Mouse (Mus musculus) kidney, postnatal 36 days (tissue): Measurements from ENCODE around the gene Rbak.
A peak's percentile ranks its signal among the peaks of the same experiment; 100 is the strongest.
"Not testable (repeated sequence)": the region's sequence is repeated elsewhere in the genome, so short reads cannot be mapped to it uniquely, and the experiment has no call there.

Experiments
- DNase-seq, 2 experiments: peaks; one replicate each; pipeline ENCODE4 v3.0.0; 2021 to 2022; ENCODE audit warnings: mixed read lengths in 2 of 2

Gene Rbak

DNA sequence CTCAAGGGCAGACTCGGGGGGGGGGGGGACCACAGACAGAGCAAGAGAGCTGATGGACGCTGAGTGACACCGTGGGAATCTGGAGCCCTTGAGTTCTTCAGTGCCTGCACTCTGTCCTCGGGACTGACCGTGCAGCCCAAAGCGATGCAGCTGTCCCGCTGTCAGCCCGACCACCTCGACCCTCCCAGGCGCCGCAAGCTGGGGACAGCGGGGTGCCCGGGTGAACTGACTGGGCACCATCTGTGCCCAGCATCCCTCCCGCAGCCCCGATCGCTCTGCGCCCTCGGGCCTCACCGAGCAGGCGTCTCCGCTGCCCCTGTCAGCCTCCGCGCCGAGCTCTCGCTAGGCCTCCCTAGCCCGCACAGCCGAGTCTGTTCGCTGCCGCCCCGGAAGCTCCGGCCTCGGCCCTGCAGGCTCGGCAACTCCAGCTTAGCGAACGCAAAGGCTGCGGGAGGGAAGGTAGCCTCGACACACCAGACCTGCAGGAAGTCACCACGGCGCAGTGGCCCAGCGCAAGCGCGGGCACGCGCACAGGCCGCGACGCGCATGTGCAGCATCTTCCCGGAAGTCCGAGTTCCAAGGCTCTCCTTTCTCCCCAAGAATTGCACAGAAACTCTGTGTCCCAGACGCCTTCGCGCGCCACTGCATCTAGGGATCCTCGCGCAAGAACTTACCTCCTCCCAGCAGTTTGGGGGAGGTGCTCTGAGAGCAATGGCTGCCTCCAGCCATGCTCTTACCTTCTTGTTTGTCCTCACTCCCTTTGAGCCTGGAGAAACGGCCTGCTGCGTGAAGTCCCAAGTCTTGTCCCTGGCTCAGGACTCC is at the start of gene Rbak, which contains the start of gene Spdye4b:
TSS of gene Rbak (minus strand) at position 521 of the 822 bp plus-strand sequence.
TSS of gene Spdye4b (plus strand) at position 763 of the 822 bp plus-strand sequence.
- DNase-seq: peak; percentile 95 to 97

DNA sequence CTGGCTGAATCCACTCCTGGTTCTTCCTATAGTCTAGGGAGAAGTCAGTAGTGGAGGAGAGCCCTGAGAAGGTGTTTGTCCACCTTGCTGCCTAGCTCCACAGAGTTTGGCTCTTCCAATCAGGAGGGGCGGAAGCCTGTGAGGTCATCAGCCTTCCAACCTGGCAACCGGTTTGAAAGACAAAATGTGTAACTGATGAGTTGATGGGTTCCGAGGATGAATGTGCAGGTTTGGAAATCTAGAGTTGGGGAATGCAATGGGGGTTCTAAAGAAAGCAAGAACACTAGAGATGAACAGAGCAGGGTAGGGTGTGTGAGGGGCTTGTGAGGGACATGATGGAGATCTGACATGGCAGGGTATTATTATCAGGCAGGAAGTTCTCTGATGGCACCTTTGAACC is 46.2 kb upstream of the Rbak start, which contains the start of gene Spdye4a:
TSS of gene Spdye4a (minus strand) at position 101 of the 400 bp plus-strand sequence.
- no peak for DNase-seq

DNA sequence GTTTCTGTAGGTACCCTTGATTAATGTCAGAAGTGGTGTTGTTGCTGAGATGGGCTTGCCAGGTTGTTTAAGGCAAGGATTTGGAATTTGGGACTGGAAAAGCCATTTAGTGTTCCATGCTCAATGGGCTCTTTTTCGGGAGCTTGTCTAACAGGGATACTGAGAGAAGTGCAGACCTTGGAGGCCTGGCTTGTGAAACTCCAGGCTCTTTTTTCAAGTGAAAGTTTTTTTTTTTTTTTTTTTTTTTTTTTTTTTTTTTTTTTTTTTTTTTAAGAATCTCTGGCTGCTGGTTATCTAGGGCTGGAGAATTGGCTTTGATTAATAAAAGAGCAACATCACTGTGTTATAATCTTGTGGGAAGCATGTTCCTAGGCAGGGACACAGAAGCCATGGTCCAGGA is 41.7 kb upstream of the Rbak start:
- DNase-seq: no peak

DNA sequence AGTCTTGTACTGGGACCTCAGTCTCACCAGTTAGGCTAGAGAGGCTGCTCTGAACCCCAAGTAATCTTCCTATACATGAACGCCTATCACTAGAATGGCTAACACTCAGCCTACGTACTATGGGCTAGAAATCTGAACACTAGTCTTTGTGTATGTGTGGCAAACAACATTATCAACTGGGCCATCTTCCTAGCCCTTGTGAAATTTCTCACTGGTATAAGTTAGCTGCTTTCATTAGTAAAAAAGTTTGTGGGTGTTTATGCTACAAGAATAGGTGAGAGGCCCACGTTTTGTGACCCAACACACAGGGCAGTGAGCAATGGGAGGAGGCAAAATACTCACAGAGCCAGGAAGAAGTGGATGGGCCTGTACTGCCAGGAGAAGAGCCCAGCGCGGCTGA is 40.4 kb upstream of the Rbak start:
- DNase-seq: no peak

DNA sequence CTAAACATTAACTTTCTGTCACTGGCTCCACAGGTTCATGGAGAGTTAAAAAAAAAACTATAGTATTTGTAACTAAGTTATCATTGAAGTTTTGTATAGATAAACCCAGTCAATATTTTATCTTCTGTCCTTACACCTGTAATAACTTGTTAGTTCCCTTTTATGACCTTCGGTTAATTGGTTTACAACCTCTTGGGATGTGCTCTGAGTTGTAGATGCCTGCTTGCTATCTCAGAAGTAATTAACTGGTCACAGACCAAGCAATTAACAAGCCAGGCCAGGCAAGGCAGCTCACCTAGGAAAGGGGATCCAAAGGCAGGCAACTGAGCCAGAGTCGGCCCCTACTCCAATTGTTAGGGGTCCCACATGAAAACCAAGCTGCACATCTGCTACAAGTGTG is 33.3 kb upstream of the Rbak start:
- no peak for DNase-seq

DNA sequence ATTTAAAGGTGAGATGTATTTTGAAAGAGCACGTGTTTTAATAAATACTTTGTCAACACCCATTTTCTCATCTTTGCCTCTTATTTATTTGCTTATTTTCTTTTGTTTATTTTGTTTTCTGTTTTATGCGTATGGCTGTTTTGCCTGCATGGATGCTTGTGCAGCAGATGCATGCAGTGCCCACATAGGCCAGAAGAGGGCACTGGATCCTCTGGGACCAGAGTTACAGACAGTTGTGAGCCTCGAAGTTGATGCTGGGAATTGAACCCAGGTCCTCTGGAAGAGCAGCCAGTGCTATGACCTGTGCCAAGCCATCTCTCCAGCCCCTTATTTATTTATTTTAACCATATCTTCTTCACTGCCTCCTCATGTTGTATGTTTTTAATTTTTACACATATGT is 24.4 kb upstream of the Rbak start:
- peak in 1 of 2 experiments; percentile 37 for DNase-seq

DNA sequence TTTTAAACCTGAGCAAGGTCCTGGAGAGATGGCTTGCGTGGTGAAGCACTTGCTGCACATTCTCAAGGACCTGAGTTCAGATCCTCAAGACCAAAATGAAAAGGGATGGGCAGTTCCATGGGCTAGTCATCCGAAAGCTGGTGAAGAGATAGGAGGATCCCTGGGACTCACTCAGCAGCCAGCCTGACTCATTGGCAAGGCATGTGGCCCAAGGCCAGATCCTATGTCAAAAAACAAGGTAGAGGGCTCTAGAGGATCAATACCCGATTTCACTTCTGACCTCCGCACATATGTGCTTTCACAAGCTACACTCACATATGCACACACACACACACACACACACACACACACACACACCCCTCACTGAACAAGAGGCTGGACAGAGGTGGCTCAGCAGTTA is 15.9 kb upstream of the Rbak start:
- DNase-seq: no peak

DNA sequence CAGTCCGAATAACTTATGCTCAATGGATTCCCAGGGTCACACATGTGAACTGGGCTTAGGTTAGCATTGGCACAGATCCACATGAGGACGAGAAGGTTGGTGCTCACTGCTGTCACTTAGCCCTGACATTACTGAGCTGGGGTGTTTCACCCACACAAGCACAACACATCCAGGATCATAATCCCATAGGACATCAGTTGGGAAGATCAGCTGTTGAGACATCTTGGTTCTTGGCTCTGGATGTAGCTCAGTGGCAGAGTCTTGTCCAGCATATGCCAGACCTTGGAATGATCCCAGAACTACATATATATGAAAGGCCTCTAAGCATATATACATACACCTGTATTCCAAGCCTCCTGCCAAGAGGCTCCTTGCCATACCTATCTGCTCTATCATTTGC is 14.6 kb upstream of the Rbak start:
- DNase-seq: no peak

DNA sequence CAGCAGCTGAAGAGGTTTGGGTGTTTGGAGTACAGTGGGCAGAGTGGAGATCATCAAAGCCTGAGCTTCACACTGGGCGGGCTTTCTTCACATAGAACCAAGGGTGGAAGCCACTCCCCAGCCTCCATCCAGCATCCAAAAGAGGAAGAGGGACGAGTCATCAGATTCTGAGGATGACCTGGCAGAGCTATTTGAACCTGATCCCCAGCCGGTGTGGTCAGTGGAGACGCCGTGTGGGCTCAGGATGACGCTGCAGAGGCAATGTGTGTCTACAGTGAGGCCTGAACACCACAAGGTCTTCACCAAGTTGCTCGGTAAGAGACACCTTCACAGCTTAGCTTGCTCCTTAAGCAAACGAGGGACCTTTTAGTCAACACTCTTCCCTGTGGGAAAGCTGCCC is 14.2 kb upstream of the Rbak start:
- not testable (repeated sequence) for DNase-seq

DNA sequence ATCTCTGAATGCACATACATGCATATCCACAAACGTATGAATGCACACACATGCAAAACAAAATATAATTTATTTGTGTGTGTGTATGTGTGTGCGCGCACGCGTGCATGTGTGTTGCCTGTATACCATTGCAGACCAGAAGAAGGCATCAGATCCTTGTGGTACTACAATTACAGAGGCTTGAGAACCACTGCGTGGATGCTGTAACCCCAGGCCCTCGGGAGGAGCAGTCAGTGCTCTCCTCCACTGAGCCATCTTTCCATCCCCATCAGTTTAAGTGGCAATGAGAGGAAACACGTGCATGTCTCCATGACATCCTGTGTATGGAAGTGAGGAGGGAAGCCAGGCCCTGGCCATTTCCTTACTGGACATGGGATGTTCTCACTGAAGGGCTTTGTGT is 12.2 kb upstream of the Rbak start:
- no peak for DNase-seq

DNA sequence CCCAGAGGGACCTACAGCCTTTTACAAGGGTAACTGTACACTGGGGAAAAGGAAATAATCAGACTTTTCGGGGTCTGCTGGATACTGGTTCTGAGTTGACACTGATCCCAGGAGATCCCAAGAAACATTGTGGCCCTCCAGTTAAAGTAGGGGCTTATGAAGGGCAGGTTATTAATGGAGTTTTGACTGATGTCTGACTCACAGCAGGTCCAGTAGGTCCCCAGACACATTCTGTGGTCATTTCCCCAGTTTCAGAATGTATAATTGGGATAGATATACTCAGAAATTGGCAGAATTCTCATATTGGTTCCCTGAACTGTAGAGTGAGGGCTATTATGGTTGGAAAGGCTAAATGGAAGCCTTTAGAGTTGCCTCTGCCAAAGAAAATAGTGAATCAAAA is 7.4 kb upstream of the Rbak start:
- DNase-seq: not testable (repeated sequence)

DNA sequence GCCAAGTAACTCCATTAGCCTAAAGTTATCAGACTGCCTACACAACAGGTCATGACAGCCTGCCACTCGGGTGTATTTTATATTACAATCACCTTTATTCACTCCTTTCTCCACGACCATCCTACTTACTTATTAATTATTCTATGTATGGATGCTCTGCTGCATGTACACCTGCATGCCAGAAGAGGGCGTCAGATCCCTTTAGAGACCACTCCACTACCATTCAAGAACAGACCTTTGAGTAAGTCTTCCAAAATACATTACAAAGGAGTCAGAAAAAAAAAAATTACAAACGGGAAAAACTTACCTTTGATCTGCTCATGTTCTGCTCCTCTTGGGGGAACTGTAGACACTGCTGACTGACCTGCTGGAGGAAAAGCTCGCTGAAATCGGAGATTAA is 1.4 kb downstream of the Rbak start:
- peak in 1 of 2 experiments; percentile 14 for DNase-seq

DNA sequence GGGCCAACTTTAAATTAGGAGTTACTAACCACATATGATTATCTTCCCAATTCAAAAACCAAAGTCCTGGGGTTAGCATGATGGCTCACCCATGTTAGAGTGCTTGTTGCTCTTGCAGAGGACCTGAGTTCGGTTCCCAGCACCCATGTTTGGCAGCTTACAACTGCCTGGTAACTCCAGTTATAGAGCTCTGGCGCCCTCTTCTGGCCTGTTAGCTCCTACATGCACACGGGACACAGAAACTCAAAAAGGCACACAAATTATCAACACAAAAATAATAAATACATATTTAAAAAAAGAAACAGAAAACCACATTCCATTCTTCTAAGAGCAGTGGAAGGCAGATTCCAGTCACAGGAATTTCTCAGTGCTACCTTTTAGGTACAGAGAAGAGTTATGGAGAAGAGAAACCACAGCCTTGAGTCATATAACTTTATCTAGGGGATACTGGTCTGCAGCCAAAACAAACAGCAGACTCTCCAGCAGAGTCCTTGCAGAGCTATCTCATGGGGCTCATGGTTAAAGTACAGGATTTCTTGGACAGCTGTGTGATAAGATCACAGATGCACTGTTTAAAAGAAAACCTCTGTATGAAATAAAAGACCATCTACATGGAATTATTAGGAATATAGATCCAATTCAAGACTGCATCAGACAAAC is 2.9 kb downstream of the Rbak start:
- DNase-seq: peak in 1 of 2 experiments; percentile 24

DNA sequence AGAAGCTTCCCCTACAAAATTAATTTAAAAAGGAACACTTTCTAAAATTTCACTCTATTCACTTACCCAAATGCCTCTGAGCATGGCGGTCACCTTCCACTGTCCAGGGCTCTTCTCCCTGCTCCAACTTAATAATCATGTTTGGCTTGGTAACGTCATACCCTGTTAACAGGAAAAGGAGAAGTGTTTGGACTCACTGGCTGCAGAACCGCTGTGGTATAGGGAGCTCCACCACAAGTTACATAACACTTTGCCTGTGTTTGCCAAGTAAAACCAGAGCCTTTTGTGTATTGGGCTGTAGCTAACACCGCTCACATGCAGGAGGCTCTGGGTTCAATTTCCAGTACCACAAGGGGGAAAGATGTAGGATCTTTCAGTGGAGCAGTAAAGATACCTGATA is 4.6 kb downstream of the Rbak start:
- no peak for DNase-seq

DNA sequence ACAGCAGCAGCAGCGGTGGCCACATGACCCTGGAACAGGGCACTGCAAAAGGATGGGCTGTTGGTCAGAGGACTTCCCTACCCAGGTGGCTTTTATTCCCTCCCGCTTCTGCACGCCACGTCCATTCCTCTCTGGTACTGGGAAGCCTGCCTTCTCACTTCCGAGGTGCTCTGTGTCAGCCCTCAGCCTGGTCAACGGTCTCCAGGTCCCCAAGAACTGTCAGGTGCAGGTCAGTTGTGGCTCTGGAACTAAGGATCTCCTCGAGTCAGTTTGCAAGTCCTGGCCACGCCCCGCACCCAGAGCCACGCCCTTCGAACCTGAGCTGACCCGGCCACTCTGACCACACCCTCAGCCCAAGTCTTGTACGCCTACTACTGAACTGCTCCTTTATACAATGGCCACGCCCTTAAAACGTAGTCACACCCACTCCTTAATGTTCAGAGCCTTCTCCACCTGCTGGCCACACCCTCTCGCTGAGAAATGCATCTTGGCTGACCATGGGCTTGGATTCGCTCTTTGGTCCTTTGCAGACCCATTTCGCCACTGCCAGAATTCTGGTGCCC is 15.0 kb downstream of the Rbak start:
- DNase-seq: peak; percentile 31 to 69

DNA sequence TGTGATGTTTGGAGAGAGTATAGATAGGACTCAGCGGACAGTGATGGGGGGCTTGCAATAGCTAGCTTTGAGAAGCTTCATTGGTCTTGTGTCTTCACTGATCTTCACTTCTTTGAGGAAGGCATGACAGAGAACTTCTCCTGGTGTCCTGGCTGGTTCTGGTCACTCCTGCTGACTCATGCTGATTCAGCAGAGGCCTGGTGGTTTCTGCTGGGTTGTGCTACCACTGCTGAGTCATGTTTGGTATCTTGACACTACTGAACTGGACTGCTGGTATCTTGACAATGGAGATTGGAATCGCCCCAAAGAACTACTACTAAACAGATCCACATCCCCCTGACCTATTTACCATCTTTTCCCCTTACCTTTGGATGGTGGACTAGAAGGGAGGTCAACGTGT is 25.0 kb downstream of the Rbak start:
- DNase-seq: no peak

DNA sequence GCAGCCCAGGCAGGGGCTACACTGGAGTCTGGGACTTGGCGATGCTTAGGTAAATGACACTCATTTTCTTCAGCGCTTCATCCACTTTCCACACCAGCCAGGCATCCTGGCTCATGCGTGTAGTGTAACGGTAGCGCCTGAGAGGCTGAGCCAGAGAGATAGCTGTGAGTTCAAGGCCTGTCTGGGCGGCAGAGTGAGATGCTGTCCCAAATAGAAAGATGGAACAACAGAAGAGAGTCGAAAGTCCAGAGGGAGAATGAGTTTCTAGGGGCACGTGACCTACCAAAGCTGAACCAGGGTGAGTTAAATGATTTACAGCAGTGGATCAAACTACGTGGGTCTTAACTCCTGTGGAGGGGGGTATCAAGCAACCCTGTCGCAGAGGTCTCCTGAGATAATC is 26.8 kb downstream of the Rbak start:
- DNase-seq: peak; percentile 31 to 50

DNA sequence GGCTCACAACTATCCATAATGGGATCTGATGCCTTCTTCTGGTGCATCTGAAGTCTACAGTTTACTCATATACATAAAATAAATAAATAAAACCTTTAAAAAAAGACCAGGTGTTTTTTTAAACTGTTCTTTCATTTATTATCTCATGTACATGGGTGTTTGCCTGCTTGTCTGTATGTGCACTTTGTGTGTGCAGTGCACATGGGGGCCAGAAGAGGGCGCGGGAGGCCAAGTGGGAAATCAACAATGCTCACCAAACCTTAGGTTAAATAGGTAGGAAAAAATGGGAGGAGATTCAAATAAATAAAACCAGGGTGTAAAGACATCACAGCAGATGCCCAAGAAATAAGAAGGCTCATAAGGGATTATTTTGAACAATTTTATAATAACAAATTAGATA is 30.5 kb downstream of the Rbak start:
- DNase-seq: no peak

DNA sequence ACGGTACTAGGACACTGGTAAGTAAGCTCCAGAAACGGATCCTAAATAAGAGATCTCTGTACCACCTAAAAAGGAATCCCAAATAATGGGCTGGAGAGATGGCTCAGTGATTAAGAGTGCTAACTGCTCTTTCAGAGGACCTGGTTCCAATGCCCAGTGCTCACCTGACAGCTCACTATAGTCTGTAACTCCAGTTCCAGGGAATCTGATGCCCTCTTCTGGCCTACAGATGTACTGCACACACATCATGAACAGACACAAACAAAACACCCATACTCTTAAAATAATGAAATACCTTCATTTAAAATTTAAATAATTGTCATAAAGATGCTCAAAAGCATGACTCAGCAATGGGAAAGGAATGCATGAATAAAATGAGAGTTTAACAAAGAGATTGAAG is 31.0 kb downstream of the Rbak start:
- no peak for DNase-seq

DNA sequence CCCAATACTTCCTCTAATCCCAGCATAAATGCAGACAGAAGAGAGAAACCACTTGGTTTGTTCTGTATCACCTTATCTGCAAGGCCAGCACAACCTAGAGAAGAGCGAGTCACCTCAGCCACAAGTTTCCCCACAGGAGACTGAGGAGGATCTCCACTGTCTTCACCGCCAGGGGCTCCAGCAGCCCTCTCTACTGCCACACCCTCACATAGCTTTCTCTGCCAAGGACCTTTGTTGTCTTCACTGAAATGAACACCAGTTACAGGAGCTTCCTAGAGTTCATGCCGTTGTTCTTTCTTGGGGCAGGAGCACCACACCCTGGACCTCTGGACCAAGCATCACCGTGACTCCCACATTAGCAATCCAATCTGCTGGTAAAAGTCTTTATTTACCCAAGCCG is 31.9 kb downstream of the Rbak start:
- DNase-seq: peak in 1 of 2 experiments; percentile 4

DNA sequence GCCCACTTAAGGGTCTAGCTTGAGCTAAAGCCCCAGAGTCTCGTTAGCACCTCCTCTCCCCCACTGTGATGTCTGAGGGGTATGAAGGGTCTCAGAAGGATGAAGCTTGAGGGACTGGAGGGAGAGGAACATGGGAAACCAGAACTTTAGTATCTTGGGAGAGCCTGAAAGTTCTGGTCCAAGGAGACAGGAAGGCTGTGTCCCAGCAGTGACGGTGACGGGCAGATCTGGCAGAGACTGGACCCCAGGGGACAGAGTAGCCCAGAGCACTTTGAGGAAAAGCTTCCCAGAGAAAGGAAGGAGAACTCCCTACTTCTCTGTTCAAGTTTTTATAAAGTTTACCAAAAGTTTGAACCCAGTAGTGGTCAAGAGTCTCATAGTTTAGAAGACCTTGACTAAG is 33.1 kb downstream of the Rbak start, which contains the start of gene Olfr718-ps1:
TSS of gene Olfr718-ps1 (minus strand) at position 101 of the 400 bp plus-strand sequence.
- no peak for DNase-seq

DNA sequence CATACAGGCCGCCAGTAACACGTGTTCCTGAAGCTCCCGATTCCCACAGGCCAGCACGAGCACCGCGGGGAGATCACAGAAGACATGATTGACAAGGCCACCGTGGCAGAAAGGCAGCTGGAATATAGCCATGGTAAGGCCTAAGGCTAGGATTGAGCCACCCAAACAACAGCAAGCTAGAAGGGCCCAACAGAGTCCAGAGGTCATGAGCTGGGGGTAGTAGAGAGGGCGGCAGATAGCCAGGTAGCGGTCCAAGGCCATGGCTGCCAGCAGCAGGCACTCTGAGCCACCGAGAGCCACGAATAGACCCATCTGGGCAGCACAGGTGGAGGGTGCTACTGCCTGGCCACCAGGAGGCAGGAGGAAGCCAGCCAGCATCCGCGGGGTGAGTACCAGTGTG is 43.0 kb downstream of the Rbak start:
- peak in 1 of 2 experiments; percentile 22 for DNase-seq

DNA sequence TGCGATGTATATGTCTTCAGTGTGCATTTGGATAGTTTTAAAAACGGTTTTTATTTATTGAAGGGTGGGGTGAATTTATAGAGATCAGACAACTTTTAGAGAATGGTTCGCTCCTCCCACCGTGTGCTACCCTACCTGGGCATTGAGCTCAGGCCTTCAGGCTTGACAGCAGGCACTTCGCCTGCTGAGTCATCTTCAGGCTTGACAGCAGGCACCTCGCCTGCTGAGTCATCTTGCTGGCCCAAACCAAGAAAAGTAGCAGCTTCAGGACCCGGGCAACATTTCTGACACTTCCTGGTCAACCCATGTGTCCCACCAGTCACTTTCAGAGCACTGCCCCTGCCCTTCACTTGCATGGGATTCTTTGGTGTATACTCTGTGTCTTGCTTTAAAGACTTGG is 45.5 kb downstream of the Rbak start:
- no peak for DNase-seq
